Mouse (Mus musculus): ENCODE measurements around the gene Nono. TPM values are rescaled to one million over a fixed set of nuclear protein-coding genes. Genes with fewer than 3 reads are reported as not detected.

Gene Nono
- polyA plus RNA-seq, 1 experiment from 2014 or later, result 101 TPM

- Histone ChIP-seq H3K4me2 (replicated peaks; ENCODE audit: low read depth) (no peak overlapping the region), H3K4me1 (replicated peaks; ENCODE audit: control insufficient read depth, insufficient read depth, low read length) (no peaks in the 10 kb centered on the region), H3K36me3 (ENCODE audit: control insufficient read depth, insufficient read depth) (peaks cover 3% of the 10 kb centered on the region; the same call in 1 of the 2 replicates), H3K27ac (ENCODE audit: low read depth, low read length) (no peak overlapping the region), H3K4me3 (ENCODE audit: low read depth, low read length) (no peak overlapping the region), H3K9me3 (ENCODE audit: control insufficient read depth) (no peaks in the 10 kb centered on the region), H3K9ac (ENCODE audit: low read depth, low read length) (no peak overlapping the region), H3K27me3 (replicated peaks; ENCODE audit: control insufficient read depth, insufficient read depth, low read length) (no peaks in the 10 kb centered on the region)
- 4% methylated on average over 1 of the region's 1 CpGs for WGBS
- no peak for ATAC-seq
- peak; percentile 59 for TF ChIP-seq CTCF (IDR thresholded peaks at IDR 0.05; ENCODE audit: low read depth)
Measured at GRCm38 (mm10) chrX:101427774-101428173, 1.3 kb upstream of the Nono start.

- Histone ChIP-seq H3K9me3 (ENCODE audit: control insufficient read depth) (no peaks in the 10 kb centered on the region), H3K36me3 (ENCODE audit: control insufficient read depth, insufficient read depth) (peaks cover 3% of the 10 kb centered on the region; the same call in 1 of the 2 replicates), H3K4me3 (ENCODE audit: low read depth, low read length) (peak overlapping the region; percentile 65), H3K4me2 (replicated peaks; ENCODE audit: low read depth) (peak overlapping the region; percentile 55), H3K9ac (ENCODE audit: low read depth, low read length) (peak overlapping the region; percentile 8), H3K27me3 (replicated peaks; ENCODE audit: control insufficient read depth, insufficient read depth, low read length) (no peaks in the 10 kb centered on the region), H3K27ac (ENCODE audit: low read depth, low read length) (peak overlapping the region; percentile 89), H3K4me1 (replicated peaks; ENCODE audit: control insufficient read depth, insufficient read depth, low read length) (no peaks in the 10 kb centered on the region)
- 29% methylated on average over 7 of the region's 7 CpGs for WGBS
- no peak for TF ChIP-seq CTCF (IDR thresholded peaks at IDR 0.05; ENCODE audit: low read depth)
- ATAC-seq, result no peak
Measured at GRCm38 (mm10) chrX:101428785-101429141, 355 bp upstream of the Nono start.

- peak overlapping the region; percentile 65 for H3K4me3 ChIP-seq (ENCODE audit: low read depth, low read length)
- peaks cover 3% of the 10 kb centered on the region; the same call in 1 of the 2 replicates for H3K36me3 ChIP-seq (ENCODE audit: control insufficient read depth, insufficient read depth)
- no peaks in the 10 kb centered on the region for H3K4me1 ChIP-seq (replicated peaks; ENCODE audit: control insufficient read depth, insufficient read depth, low read length)
- 15% methylated on average over 14 of the region's 14 CpGs for WGBS
- peak overlapping the region; percentile 58 for H3K4me2 ChIP-seq (replicated peaks; ENCODE audit: low read depth)
- TF ChIP-seq CTCF (IDR thresholded peaks at IDR 0.05; ENCODE audit: low read depth), result no peak
- H3K27ac ChIP-seq (ENCODE audit: low read depth, low read length), result peak overlapping the region; percentile 90
- H3K9ac ChIP-seq (ENCODE audit: low read depth, low read length), result peak overlapping the region; percentile 74
- no peaks in the 10 kb centered on the region for H3K9me3 ChIP-seq (ENCODE audit: control insufficient read depth)
- no peaks in the 10 kb centered on the region for H3K27me3 ChIP-seq (replicated peaks; ENCODE audit: control insufficient read depth, insufficient read depth, low read length)
- peak; percentile 64 for ATAC-seq
Measured at GRCm38 (mm10) chrX:101429976-101430375, 858 bp downstream of the Nono start.

- H3K9ac ChIP-seq (ENCODE audit: low read depth, low read length), result no peak within 1 kb of the TSS
- no peak for TF ChIP-seq CTCF (IDR thresholded peaks at IDR 0.05; ENCODE audit: low read depth)
- no peak within 1 kb of the TSS for H3K4me3 ChIP-seq (ENCODE audit: low read depth, low read length)
- no peak for ATAC-seq
- no peaks in the 10 kb centered on the region for H3K4me1 ChIP-seq (replicated peaks; ENCODE audit: control insufficient read depth, insufficient read depth, low read length)
- H3K27me3 ChIP-seq (replicated peaks; ENCODE audit: control insufficient read depth, insufficient read depth, low read length), result no peaks in the 10 kb centered on the region
- H3K36me3 ChIP-seq (ENCODE audit: control insufficient read depth, insufficient read depth), result peaks cover 18% of the 10 kb centered on the region
- WGBS, result 76% methylated on average over 4 of the region's 4 CpGs
- no peak within 1 kb of the TSS for H3K4me2 ChIP-seq (replicated peaks; ENCODE audit: low read depth)
- H3K9me3 ChIP-seq (ENCODE audit: control insufficient read depth), result no peaks in the 10 kb centered on the region
- no peak within 1 kb of the TSS for H3K27ac ChIP-seq (ENCODE audit: low read depth, low read length)
Measured at GRCm38 (mm10) chrX:101448886-101449475, 19.9 kb downstream of the Nono start, which contains the start of gene Itgb1bp2. Itgb1bp2 (plus strand) TSS chrX:101449088.

- no peak overlapping the region for H3K4me3 ChIP-seq (ENCODE audit: low read depth, low read length)
Measured at GRCm38 (mm10) chrX:101451147-101451546, 22.0 kb downstream of the Nono start.

GRCm38 (mm10) chrX:101451591-101451990, 22.5 kb downstream of the Nono start:
- H3K9me3 ChIP-seq (ENCODE audit: control insufficient read depth), result no peaks in the 10 kb centered on the region
- H3K27me3 ChIP-seq (replicated peaks; ENCODE audit: control insufficient read depth, insufficient read depth, low read length), result no peaks in the 10 kb centered on the region
- no peak for TF ChIP-seq CTCF (IDR thresholded peaks at IDR 0.05; ENCODE audit: low read depth)
- H3K4me1 ChIP-seq (replicated peaks; ENCODE audit: control insufficient read depth, insufficient read depth, low read length), result no peaks in the 10 kb centered on the region
- H3K4me2 ChIP-seq (replicated peaks; ENCODE audit: low read depth), result no peak overlapping the region
- no peak overlapping the region for H3K27ac ChIP-seq (ENCODE audit: low read depth, low read length)
- WGBS, result 64% methylated on average over 3 of the region's 3 CpGs
- H3K9ac ChIP-seq (ENCODE audit: low read depth, low read length), result no peak overlapping the region
- H3K4me3 ChIP-seq (ENCODE audit: low read depth, low read length), result no peak overlapping the region
- no peak for ATAC-seq
- H3K36me3 ChIP-seq (ENCODE audit: control insufficient read depth, insufficient read depth), result peaks cover 8% of the 10 kb centered on the region; the same call in 1 of the 2 replicates

More at GRCm38 (mm10) chrX:101451147-101451546, 22.0 kb downstream of the Nono start:
- Histone ChIP-seq H3K4me1 (replicated peaks; ENCODE audit: control insufficient read depth, insufficient read depth, low read length) (no peaks in the 10 kb centered on the region), H3K27me3 (replicated peaks; ENCODE audit: control insufficient read depth, insufficient read depth, low read length) (no peaks in the 10 kb centered on the region), H3K36me3 (ENCODE audit: control insufficient read depth, insufficient read depth) (peaks cover 13% of the 10 kb centered on the region), H3K27ac (ENCODE audit: low read depth, low read length) (no peak overlapping the region), H3K9me3 (ENCODE audit: control insufficient read depth) (no peaks in the 10 kb centered on the region), H3K4me2 (replicated peaks; ENCODE audit: low read depth) (no peak overlapping the region), H3K9ac (ENCODE audit: low read depth, low read length) (no peak overlapping the region)
- no peak for TF ChIP-seq CTCF (IDR thresholded peaks at IDR 0.05; ENCODE audit: low read depth)
- 39% methylated on average over 1 of the region's 1 CpGs for WGBS
- ATAC-seq, result no peak

Measured in intestine, postnatal 0 days (tissue).